17 mouse cellular contexts compared by ENCODE assay signal in genomic region chr8:96244549-96245152, GRCm38 (mm10).
A peak's percentile ranks its signal among the peaks of the same experiment; 100 is the strongest.
DNase-seq lines count a peak whose midpoint lies in the region; ATAC-seq and TF ChIP-seq lines count a peak whose summit lies in the region.
"Had no signal": no experiment of that assay in that cellular context is flagged by ENCODE, and none has a peak within 500 bp of the region (broad histone marks: within the 10 kb centered on the region; RNA-seq: fewer than 3 reads in every experiment).

No protein-coding gene starts in this region.

- no peak overlapping the region for H3K27ac ChIP-seq in forebrain, embryonic 11.5 days (ENCODE audit: low read depth, low read length)
- no peak overlapping the region for H3K27ac ChIP-seq in forebrain, embryonic 14.5 days (ENCODE audit: low read depth, low read length)
- H3K27ac ChIP-seq in hindbrain, embryonic 10.5 days, result no peak overlapping the region; the same call in 1 of the 2 replicates
- no peak overlapping the region for H3K27ac ChIP-seq in hindbrain, postnatal 0 days
- no peak overlapping the region for H3K27ac ChIP-seq in hindbrain, embryonic 14.5 days
- H3K27ac ChIP-seq: kidney, postnatal 0 days; layer of hippocampus, adult 2 months; liver, embryonic 13.5 days; stomach, embryonic 15.5 days had no signal

- no peaks in the 10 kb centered on the region for H3K9me3 ChIP-seq in forebrain, embryonic 11.5 days (ENCODE audit: control insufficient read depth, low read length)
- H3K9me3 ChIP-seq in forebrain, embryonic 14.5 days (replicated peaks; ENCODE audit: control insufficient read depth, low read length), result no peaks in the 10 kb centered on the region
- no peaks in the 10 kb centered on the region for H3K9me3 ChIP-seq in hindbrain, embryonic 10.5 days
- H3K9me3 ChIP-seq in hindbrain, postnatal 0 days (ENCODE audit: low read length), result no peaks in the 10 kb centered on the region
- H3K9me3 ChIP-seq in hindbrain, embryonic 14.5 days (ENCODE audit: control insufficient read depth, low read length), result no peaks in the 10 kb centered on the region
- H3K9me3 ChIP-seq: liver, embryonic 13.5 days; stomach, embryonic 15.5 days had no signal

- H3K27me3 ChIP-seq in forebrain, embryonic 11.5 days (ENCODE audit: control insufficient read depth, insufficient read depth, low read length), result no peaks in the 10 kb centered on the region
- H3K27me3 ChIP-seq in forebrain, embryonic 14.5 days (replicated peaks; ENCODE audit: control insufficient read depth, insufficient read depth, low read length), result no peaks in the 10 kb centered on the region
- H3K27me3 ChIP-seq in hindbrain, embryonic 10.5 days (ENCODE audit: insufficient read depth, poor library complexity, severe bottlenecking), result no peaks in the 10 kb centered on the region
- H3K27me3 ChIP-seq in hindbrain, postnatal 0 days (ENCODE audit: insufficient read depth, low read length), result no peaks in the 10 kb centered on the region
- no peaks in the 10 kb centered on the region for H3K27me3 ChIP-seq in hindbrain, embryonic 14.5 days (ENCODE audit: control insufficient read depth, insufficient read depth, low read length)
- H3K27me3 ChIP-seq: liver, embryonic 13.5 days; stomach, embryonic 15.5 days had no signal

- TF ChIP-seq CTCF in hindbrain, postnatal 0 days (IDR thresholded peaks at IDR 0.05; ENCODE audit: low read depth), result no peak

- no peaks in the 10 kb centered on the region; the same call in 1 of the 2 replicates for H3K4me1 ChIP-seq in forebrain, embryonic 11.5 days (replicated peaks; ENCODE audit: control insufficient read depth, insufficient read depth, low read length)
- 0 out of 2 replicates have a peak, but pooled peaks cover 6% of the 10 kb centered on the region for H3K4me1 ChIP-seq in forebrain, embryonic 14.5 days (ENCODE audit: control insufficient read depth, insufficient read depth, low read length)
- H3K4me1 ChIP-seq in hindbrain, embryonic 10.5 days (replicated peaks), result peaks cover 19% of the 10 kb centered on the region
- H3K4me1 ChIP-seq in hindbrain, postnatal 0 days (ENCODE audit: insufficient read depth, low read length), result no peaks in the 10 kb centered on the region
- no peaks in the 10 kb centered on the region; the same call in 1 of the 2 replicates for H3K4me1 ChIP-seq in hindbrain, embryonic 14.5 days (replicated peaks; ENCODE audit: control insufficient read depth, insufficient read depth, low read length)
- H3K4me1 ChIP-seq: liver, embryonic 13.5 days; stomach, embryonic 15.5 days had no signal

- no peak overlapping the region for H3K9ac ChIP-seq in forebrain, embryonic 11.5 days (ENCODE audit: low read length)
- no peak overlapping the region; the same call in 1 of the 2 replicates for H3K9ac ChIP-seq in forebrain, embryonic 14.5 days (ENCODE audit: low read length)
- H3K9ac ChIP-seq in hindbrain, postnatal 0 days (replicated peaks; ENCODE audit: low read length), result no peak overlapping the region
- no peak overlapping the region for H3K9ac ChIP-seq in hindbrain, embryonic 14.5 days
- H3K9ac ChIP-seq: liver, embryonic 13.5 days; stomach, embryonic 15.5 days had no signal

- ATAC-seq in forebrain, embryonic 11.5 days (replicated peaks; ENCODE audit: low FRiP score), result peak; percentile 46; the same call in 1 of the 2 replicates
- ATAC-seq in forebrain, embryonic 14.5 days, result no peak
- no peak for ATAC-seq in hindbrain, postnatal 0 days
- ATAC-seq in hindbrain, embryonic 14.5 days (ENCODE audit: low FRiP score), result no peak
- ATAC-seq: activated CD4-positive, CD25-positive, alpha-beta regulatory T cell, adult 4 months; intestine, embryonic 16.5 days had no signal

- 33% methylated on average over 9 of the region's 9 CpGs for WGBS in forebrain, embryonic 11.5 days
- WGBS in forebrain, embryonic 14.5 days, result 17% methylated on average over 9 of the region's 9 CpGs
- 28% methylated on average over 9 of the region's 9 CpGs for WGBS in hindbrain, embryonic 10.5 days
- 23% methylated on average over 9 of the region's 9 CpGs for WGBS in hindbrain, postnatal 0 days
- WGBS in hindbrain, embryonic 14.5 days, result 16% methylated on average over 9 of the region's 9 CpGs

- no peak overlapping the region for H3K4me3 ChIP-seq in forebrain, embryonic 11.5 days (ENCODE audit: low read depth, low read length)
- H3K4me3 ChIP-seq in forebrain, embryonic 14.5 days (ENCODE audit: low read depth, low read length), result no peak overlapping the region
- H3K4me3 ChIP-seq in hindbrain, embryonic 10.5 days, result no peak overlapping the region
- H3K4me3 ChIP-seq in hindbrain, postnatal 0 days (ENCODE audit: low read length), result no peak overlapping the region
- no peak overlapping the region for H3K4me3 ChIP-seq in hindbrain, embryonic 14.5 days (replicated peaks; ENCODE audit: low read length)
- H3K4me3 ChIP-seq: layer of hippocampus, adult 2 months; liver, embryonic 13.5 days; stomach, embryonic 15.5 days had no signal

- no peaks in the 10 kb centered on the region for H3K36me3 ChIP-seq in forebrain, embryonic 11.5 days (ENCODE audit: control insufficient read depth, insufficient read depth, low read length)
- no peaks in the 10 kb centered on the region for H3K36me3 ChIP-seq in forebrain, embryonic 14.5 days (ENCODE audit: control insufficient read depth, insufficient read depth, low read length)
- H3K36me3 ChIP-seq in hindbrain, embryonic 10.5 days, result no peaks in the 10 kb centered on the region
- no peaks in the 10 kb centered on the region for H3K36me3 ChIP-seq in hindbrain, postnatal 0 days (ENCODE audit: insufficient read depth, low read length)
- H3K36me3 ChIP-seq in hindbrain, embryonic 14.5 days (replicated peaks; ENCODE audit: control insufficient read depth, insufficient read depth), result no peaks in the 10 kb centered on the region
- H3K36me3 ChIP-seq: liver, embryonic 13.5 days; stomach, embryonic 15.5 days had no signal

- H3K4me2 ChIP-seq in forebrain, embryonic 11.5 days (ENCODE audit: low read depth, low read length, severe bottlenecking), result no peak overlapping the region
- no peak overlapping the region for H3K4me2 ChIP-seq in forebrain, embryonic 14.5 days (ENCODE audit: low read length)
- no peak overlapping the region for H3K4me2 ChIP-seq in hindbrain, postnatal 0 days (ENCODE audit: low read depth, low read length)
- no peak overlapping the region for H3K4me2 ChIP-seq in hindbrain, embryonic 14.5 days (replicated peaks)
- H3K4me2 ChIP-seq: liver, embryonic 13.5 days; stomach, embryonic 15.5 days had no signal

- DNase-seq in forebrain, embryonic 11.5 days (ENCODE audit: low spot score), result no peak
- DNase-seq in forebrain, embryonic 14.5 days (ENCODE audit: low spot score), result no peak
- peak; percentile 52 for DNase-seq in hindbrain, embryonic 10.5 days (ENCODE audit: low spot score)
- no peak for DNase-seq in hindbrain, postnatal 0 days (ENCODE audit: low spot score)
- peak; percentile 17 for DNase-seq in R1 (ENCODE audit: low read depth, low spot score)
- peak; percentile 23 for DNase-seq in hindbrain, embryonic 14.5 days (ENCODE audit: low spot score)
- DNase-seq in cerebellum, adult 11 months, result no peak
- no peak for DNase-seq in spleen, postnatal 14 days (ENCODE audit: low spot score in 2 of 2)
- DNase-seq: cerebellum, postnatal 36 days; gastrocnemius, postnatal 14 days; heart, postnatal 36 days; liver, embryonic 13.5 days had no signal

Comparison
In these comparisons a context has a peak if more than half of its experiments do, and no peak if none do; other contexts are left out.
1. DNase-seq: peak in hindbrain, embryonic 10.5 days (single experiment), R1 (single experiment) and hindbrain, embryonic 14.5 days (single experiment); none in forebrain, embryonic 11.5 days (single experiment), forebrain, embryonic 14.5 days (single experiment), hindbrain, postnatal 0 days (single experiment), cerebellum, adult 11 months (single experiment) and spleen, postnatal 14 days (0 of 2).